Mouse (Mus musculus) forebrain, embryonic 14.5 days (tissue): ENCODE measurements around the gene Trmo. TPM values are rescaled to one million over a fixed set of nuclear protein-coding genes. Genes with fewer than 3 reads are reported as not detected.

Experiments used
- ATAC-seq: fragments of 200-750 bp; cut with Nextera tagmentation; 2 replicates; pipeline ENCODE4 v1.8.0; 2017; ENCODE audit warnings: mild to moderate bottlenecking, moderate library complexity
- DNase-seq: peaks from one replicate; pipeline ENCODE4 v3.0.0-alpha.2; 2015; ENCODE audit warnings: low spot score
- H3K27ac ChIP-seq: fragments of 300-500 bp; sonication (generic); 2 replicates; pipeline ENCODE4 v1.5.1; 2014; ENCODE audit warnings: low read depth, mild to moderate bottlenecking, control low read depth, low read length, moderate library complexity
- H3K27me3 ChIP-seq: fragments of 300-500 bp; sonication (generic); replicated peaks from 2 replicates; pipeline ENCODE4 v1.6.1; 2014; ENCODE audit warnings: low read length, control low read depth, mixed read lengths; ENCODE audit not compliant: control insufficient read depth, insufficient read depth
- H3K36me3 ChIP-seq: fragments of 300-500 bp; sonication (generic); 2 replicates; pipeline ENCODE4 v1.6.1; 2014; ENCODE audit warnings: low read length, control low read depth; ENCODE audit not compliant: control insufficient read depth, insufficient read depth
- H3K4me1 ChIP-seq: fragments of 300-500 bp; sonication (generic); 2 replicates; pipeline ENCODE4 v1.6.1; 2014; ENCODE audit warnings: antibody characterized with exemption, low read length, control low read depth; ENCODE audit not compliant: control insufficient read depth, insufficient read depth
- H3K4me2 ChIP-seq: fragments of 300-500 bp; sonication (generic); 2 replicates; pipeline ENCODE4 v1.6.1; 2014; ENCODE audit warnings: mild to moderate bottlenecking, control low read depth, low read length
- H3K4me3 ChIP-seq: fragments of 300-500 bp; sonication (generic); 2 replicates; pipeline ENCODE4 v1.5.1; 2014; ENCODE audit warnings: low read depth, low read length, control low read depth
- H3K9ac ChIP-seq: fragments of 300-500 bp; sonication (generic); 2 replicates; pipeline ENCODE4 v1.6.1; 2014; ENCODE audit warnings: mild to moderate bottlenecking, low read length, control low read depth, moderate library complexity
- H3K9me3 ChIP-seq: fragments of 300-500 bp; sonication (generic); replicated peaks from 2 replicates; pipeline ENCODE4 v1.6.1; 2016; ENCODE audit warnings: low read length, control low read depth, mixed read lengths; ENCODE audit not compliant: control insufficient read depth
- WGBS: fragments of 180-500 bp; shearing (Covaris S2); extraction: QIAGEN DNeasy Blood & Tissue Kit; methylation state at CpG from one replicate; pipeline ENCODE4 v1.1.7; 2014; 5-methylcytosine and 5-hydroxymethylcytosine counted together
- polyA plus RNA-seq: library from polyadenylated mRNA; unstranded; fragments of >200 nt; fragmentation: Nextera tagmentation; extraction: Ambion mirVana; gene quantifications from 2 replicates; pipeline ENCODE4 v1.2.1, GENCODE M21; 2014

Gene Trmo
- polyA plus RNA-seq, 1 experiment from 2014 or later = 13.2 TPM

- whole genome bisulfite sequencing = 91% methylated on average over 5 of the region's 5 CpGs
- H3K9ac ChIP-seq = no peak overlapping the region
- H3K4me1 ChIP-seq = no peaks in the 10 kb centered on the region
- no peaks in the 10 kb centered on the region for H3K27me3 ChIP-seq
- DNase-seq = no peak
- ATAC-seq = no peak
- H3K4me3 ChIP-seq = no peak overlapping the region
- H3K9me3 ChIP-seq = no peaks in the 10 kb centered on the region
- no peak overlapping the region for H3K4me2 ChIP-seq
- no peaks in the 10 kb centered on the region for H3K36me3 ChIP-seq
- no peak overlapping the region for H3K27ac ChIP-seq
Measured at GRCm38 (mm10) chr4:46410677-46411076, 21.4 kb upstream of the Trmo start.

- no peak overlapping the region for H3K4me3 ChIP-seq
- no peaks in the 10 kb centered on the region for H3K36me3 ChIP-seq
- no peak overlapping the region for H3K4me2 ChIP-seq
- 88% methylated on average over 8 of the region's 8 CpGs for WGBS
- H3K27ac ChIP-seq = no peak overlapping the region
- no peaks in the 10 kb centered on the region for H3K9me3 ChIP-seq
- DNase-seq = no peak
- H3K27me3 ChIP-seq = no peaks in the 10 kb centered on the region
- H3K9ac ChIP-seq = no peak overlapping the region
- no peak for ATAC-seq
- no peaks in the 10 kb centered on the region for H3K4me1 ChIP-seq
Measured at GRCm38 (mm10) chr4:46406966-46407703, 17.9 kb upstream of the Trmo start.

- Histone ChIP-seq H3K27ac (no peak overlapping the region), H3K36me3 (no peaks in the 10 kb centered on the region), H3K27me3 (no peaks in the 10 kb centered on the region), H3K4me1 (no peaks in the 10 kb centered on the region), H3K4me2 (no peak overlapping the region), H3K4me3 (no peak overlapping the region), H3K9ac (no peak overlapping the region), H3K9me3 (no peaks in the 10 kb centered on the region)
- no peak for ATAC-seq
- 83% methylated on average over 6 of the region's 6 CpGs for WGBS
- no peak for DNase-seq
Measured at GRCm38 (mm10) chr4:46404042-46404795, 15.0 kb upstream of the Trmo start.

GRCm38 (mm10) chr4:46398839-46399238, 9.6 kb upstream of the Trmo start:
- Histone ChIP-seq H3K9me3 (no peaks in the 10 kb centered on the region), H3K27ac (no peak overlapping the region), H3K4me3 (no peak overlapping the region), H3K4me2 (no peak overlapping the region), H3K9ac (no peak overlapping the region), H3K27me3 (no peaks in the 10 kb centered on the region), H3K36me3 (no peaks in the 10 kb centered on the region), H3K4me1 (no peaks in the 10 kb centered on the region)
- no peak for ATAC-seq
- no peak for DNase-seq
- 79% methylated on average over 4 of the region's 4 CpGs for WGBS

- no peaks in the 10 kb centered on the region for H3K27me3 ChIP-seq
- H3K4me1 ChIP-seq = no peaks in the 10 kb centered on the region
- no peak for ATAC-seq
- DNase-seq = peak; percentile 6
- H3K4me3 ChIP-seq = no peak overlapping the region
- WGBS = 33% methylated on average over 5 of the region's 5 CpGs
- H3K27ac ChIP-seq = no peak overlapping the region
- no peak overlapping the region for H3K9ac ChIP-seq
- H3K4me2 ChIP-seq = no peak overlapping the region
- no peaks in the 10 kb centered on the region for H3K9me3 ChIP-seq
- no peaks in the 10 kb centered on the region for H3K36me3 ChIP-seq
Measured at GRCm38 (mm10) chr4:46395736-46396135, 6.5 kb upstream of the Trmo start.

- Histone ChIP-seq H3K36me3 (no peaks in the 10 kb centered on the region), H3K27me3 (no peaks in the 10 kb centered on the region), H3K9me3 (no peaks in the 10 kb centered on the region), H3K4me1 (peaks cover 4% of the 10 kb centered on the region; the same call in 1 of the 2 replicates), H3K4me2 (no peak overlapping the region), H3K27ac (no peak overlapping the region), H3K9ac (no peak overlapping the region), H3K4me3 (no peak overlapping the region)
- WGBS = 78% methylated on average over 2 of the region's 2 CpGs
- ATAC-seq (no peak), DNase-seq (no peak)
Measured at GRCm38 (mm10) chr4:46394388-46394787, 5.2 kb upstream of the Trmo start.

- peaks cover 13% of the 10 kb centered on the region for H3K36me3 ChIP-seq
- DNase-seq (peak; percentile 89), ATAC-seq (no peak)
- no peaks in the 10 kb centered on the region for H3K27me3 ChIP-seq
- peaks cover 4% of the 10 kb centered on the region; the same call in 1 of the 2 replicates for H3K4me1 ChIP-seq
- no peak overlapping the region for H3K27ac ChIP-seq
- H3K4me2 ChIP-seq = peak overlapping the region; percentile 62
- peak overlapping the region; percentile 66; the same call in 1 of the 2 replicates for H3K4me3 ChIP-seq
- H3K9me3 ChIP-seq = no peaks in the 10 kb centered on the region
- WGBS = 26% methylated on average over 9 of the region's 9 CpGs
- 0 out of 2 replicates have a peak overlapping the region, but pooled peaks have one; percentile 87 for H3K9ac ChIP-seq
Measured at GRCm38 (mm10) chr4:46390390-46390970, 1.2 kb upstream of the Trmo start.

GRCm38 (mm10) chr4:46389612-46390341, 540 bp upstream of the Trmo start:
- WGBS = 2% methylated on average over 24 of the region's 24 CpGs
- Histone ChIP-seq H3K36me3 (peaks cover 20% of the 10 kb centered on the region), H3K9me3 (no peaks in the 10 kb centered on the region), H3K4me2 (peak overlapping the region; percentile 62), H3K27ac (peak overlapping the region; percentile 86), H3K4me3 (peak overlapping the region; percentile 66), H3K9ac (peak overlapping the region; percentile 87), H3K27me3 (no peaks in the 10 kb centered on the region), H3K4me1 (peaks cover 4% of the 10 kb centered on the region; the same call in 1 of the 2 replicates)
- 0 out of 2 replicates have a peak, but pooled peaks have one; percentile 21 for ATAC-seq
- DNase-seq = peak; percentile 65
